ENCODE assay signal across 14 mouse cellular contexts in the genomic region with DNA sequence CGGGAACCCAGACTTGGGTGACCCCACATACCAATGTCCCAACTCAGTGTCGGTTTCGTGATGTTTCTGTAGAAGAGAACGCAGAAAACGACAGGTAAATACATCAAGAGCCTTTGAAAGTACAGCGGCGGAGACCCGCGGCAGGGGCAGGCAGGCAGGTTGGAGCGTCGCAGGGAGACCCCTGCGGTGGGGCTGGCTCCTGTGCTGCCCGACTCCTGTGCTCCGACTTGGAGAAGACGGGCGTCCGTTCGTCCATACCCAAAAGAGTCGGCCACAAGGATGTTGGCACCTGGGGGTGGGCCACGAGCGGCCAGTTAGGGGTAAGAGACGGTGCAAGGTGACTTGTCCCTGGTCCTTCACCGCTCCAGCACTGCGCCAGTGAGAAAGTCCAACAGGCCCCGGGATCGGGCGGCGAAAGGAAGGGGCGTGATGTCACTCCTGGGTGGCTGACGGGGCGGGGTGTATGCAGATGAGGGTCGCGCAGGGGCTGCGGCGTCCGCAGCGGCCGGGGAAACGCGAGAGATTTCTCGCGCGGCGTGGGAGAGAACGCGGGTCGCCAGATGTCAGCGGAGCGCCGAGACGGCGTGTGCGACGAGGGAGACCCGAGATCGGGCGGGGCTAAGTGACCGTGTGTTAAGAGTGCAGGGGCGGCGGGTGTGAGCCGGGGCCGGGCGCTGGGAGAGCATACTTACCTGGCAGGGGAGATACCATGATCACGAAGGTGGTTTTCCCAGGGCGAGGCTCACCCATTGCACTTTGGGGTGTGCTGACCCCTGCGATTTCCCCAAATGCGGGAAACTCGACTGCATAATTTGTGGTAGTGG. TPM values are rescaled to one million over a fixed set of nuclear protein-coding genes. Genes with fewer than 3 reads are reported as not detected.
DNase-seq lines count a peak whose midpoint lies in the region; ATAC-seq lines count a peak whose summit lies in the region.
"Not testable (repeated sequence)": the region's sequence is repeated elsewhere in the genome, so short reads cannot be mapped to it uniquely, and the experiment has no call there.
"Had no signal": no experiment of that assay in that cellular context is flagged by ENCODE, and none has a peak within 500 bp of the region (broad histone marks: within the 10 kb centered on the region; RNA-seq: fewer than 3 reads in every experiment).

No protein-coding gene starts in this region.

- H3K9ac ChIP-seq in forebrain, embryonic 12.5 days; heart, embryonic 13.5 days; hindbrain, embryonic 15.5 days; kidney, embryonic 16.5 days (replicated peaks; ENCODE audit: low read length); liver, embryonic 13.5 days; neural tube, embryonic 12.5 days: not testable (repeated sequence)

- WGBS in forebrain, embryonic 12.5 days = no CpG with 5 or more reads among the region's 68 CpGs
- WGBS in heart, embryonic 13.5 days = no CpG with 5 or more reads among the region's 68 CpGs
- no CpG with 5 or more reads among the region's 68 CpGs for whole genome bisulfite sequencing in hindbrain, embryonic 15.5 days
- no CpG with 5 or more reads among the region's 68 CpGs for WGBS in kidney, embryonic 16.5 days
- no CpG with 5 or more reads among the region's 68 CpGs for WGBS in liver, embryonic 13.5 days (ENCODE audit: insufficient replicate concordance)
- no CpG with 5 or more reads among the region's 68 CpGs for WGBS in neural tube, embryonic 12.5 days

- H3K4me1 ChIP-seq in forebrain, embryonic 12.5 days; heart, embryonic 13.5 days; hindbrain, embryonic 15.5 days (replicated peaks); kidney, embryonic 16.5 days (ENCODE audit: insufficient read depth, low read length); liver, embryonic 13.5 days (replicated peaks); neural tube, embryonic 12.5 days: not testable (repeated sequence)

- not testable (repeated sequence) for H3K4me3 ChIP-seq in forebrain, embryonic 12.5 days (replicated peaks); heart, embryonic 13.5 days; hindbrain, embryonic 15.5 days; kidney, embryonic 16.5 days (ENCODE audit: low read length); liver, embryonic 13.5 days (replicated peaks); neural tube, embryonic 12.5 days

- not testable (repeated sequence) for H3K9me3 ChIP-seq in forebrain, embryonic 12.5 days; heart, embryonic 13.5 days; hindbrain, embryonic 15.5 days; kidney, embryonic 16.5 days (ENCODE audit: low read length); liver, embryonic 13.5 days (replicated peaks); neural tube, embryonic 12.5 days

- H3K36me3 ChIP-seq in forebrain, embryonic 12.5 days (replicated peaks); heart, embryonic 13.5 days; hindbrain, embryonic 15.5 days; kidney, embryonic 16.5 days (ENCODE audit: insufficient read depth, low read length); liver, embryonic 13.5 days; neural tube, embryonic 12.5 days: not testable (repeated sequence)

- peak; percentile 90 for ATAC-seq in forebrain, embryonic 12.5 days (ENCODE audit: low FRiP score)
- ATAC-seq in heart, embryonic 13.5 days (ENCODE audit: extremely low read depth, insufficient number of reproducible peaks, low FRiP score, low TSS enrichment) = peak; percentile 77
- peak; percentile 75; the same call in 1 of the 2 replicates for ATAC-seq in hindbrain, embryonic 15.5 days (ENCODE audit: low FRiP score, low read depth)
- peak; percentile 93 for ATAC-seq in kidney, embryonic 16.5 days (ENCODE audit: low FRiP score, low TSS enrichment)
- ATAC-seq in liver, embryonic 13.5 days (ENCODE audit: low read depth) = peak; percentile 66
- peak; percentile 27; the same call in 1 of the 2 replicates for ATAC-seq in megakaryocyte, adult 5-6 weeks (ENCODE audit: poor library complexity, severe bottlenecking)
- ATAC-seq in neural tube, embryonic 12.5 days (ENCODE audit: low FRiP score, low read depth) = peak; percentile 83

- not testable (repeated sequence) for H3K27ac ChIP-seq in forebrain, embryonic 12.5 days; heart, embryonic 13.5 days (replicated peaks); hindbrain, embryonic 15.5 days (replicated peaks); kidney, embryonic 16.5 days (ENCODE audit: low read length); liver, embryonic 13.5 days; neural tube, embryonic 12.5 days

- peaks cover 18% of the 10 kb centered on the region for H3K27me3 ChIP-seq in forebrain, embryonic 12.5 days
- H3K27me3 ChIP-seq in heart, embryonic 13.5 days (replicated peaks) = peaks cover 22% of the 10 kb centered on the region
- peaks cover 16% of the 10 kb centered on the region for H3K27me3 ChIP-seq in hindbrain, embryonic 15.5 days
- peaks cover 19% of the 10 kb centered on the region for H3K27me3 ChIP-seq in kidney, embryonic 16.5 days (ENCODE audit: insufficient read depth, low read length)
- peaks cover 19% of the 10 kb centered on the region for H3K27me3 ChIP-seq in liver, embryonic 13.5 days
- H3K27me3 ChIP-seq in neural tube, embryonic 12.5 days (replicated peaks) = not testable (repeated sequence)

- DNase-seq in liver, embryonic 13.5 days = not testable (repeated sequence)

- not testable (repeated sequence) for H3K4me2 ChIP-seq in forebrain, embryonic 12.5 days; heart, embryonic 13.5 days; hindbrain, embryonic 15.5 days; kidney, embryonic 16.5 days (replicated peaks; ENCODE audit: low read depth, low read length); liver, embryonic 13.5 days; neural tube, embryonic 12.5 days (replicated peaks)

RNA-seq across cellular contexts. Expression of gene BC107364, which starts 2.1 kb away (rescaled TPM):
- polyA plus RNA-seq in forebrain, embryonic 12.5 days (2016; fragmentation: Nextera tagmentation; extraction: Ambion mirVana) = not detected in 2 replicates
- 0.68 and 0.78 TPM in 2 replicates for polyA plus RNA-seq in heart, embryonic 13.5 days (2015; fragmentation: Nextera tagmentation; extraction: Ambion mirVana)
- polyA plus RNA-seq in hindbrain, embryonic 15.5 days (2015; fragmentation: Nextera tagmentation; extraction: Ambion mirVana) = not detected in 2 replicates
- 0.25 TPM in 1 of 2 replicates, not detected in the other for polyA plus RNA-seq in kidney, embryonic 16.5 days (2015; fragmentation: Nextera tagmentation; extraction: Ambion mirVana)
- not detected in 2 replicates for polyA plus RNA-seq in liver, embryonic 13.5 days (2015; fragmentation: Nextera tagmentation; extraction: Ambion mirVana)
- not detected in 2 replicates for total RNA-seq in megakaryocyte, adult 5-6 weeks (2015)
- total RNA-seq in megakaryocyte, adult 5-6 weeks (2017) = not detected in 2 replicates
- not detected in 2 replicates for polyA plus RNA-seq in neural tube, embryonic 12.5 days (2016; fragmentation: Nextera tagmentation; extraction: Ambion mirVana)
- total RNA-seq: adrenal gland, adult 2 months; gastrocnemius, adult 2 months; heart, adult 18-20 months; layer of hippocampus, adult 18-20 months; left cerebral cortex, postnatal 4 days; MEL had no signal
- polyA plus RNA-seq: adrenal gland, adult 2 months; forebrain, embryonic 10.5 days had no signal

Comparison
In these comparisons a context has a peak if more than half of its experiments do, and no peak if none do; other contexts are left out.
1. ATAC-seq: peak in every context shown above with its lines; median percentile 93 in kidney, embryonic 16.5 days; 90 in forebrain, embryonic 12.5 days; 83 in neural tube, embryonic 12.5 days; 77 in heart, embryonic 13.5 days; 75 in hindbrain, embryonic 15.5 days; 66 in liver, embryonic 13.5 days; 27 in megakaryocyte, adult 5-6 weeks.